Mouse (Mus musculus): ENCODE data around the gene Nck2. TPM values are rescaled to one million over a fixed set of nuclear protein-coding genes. Genes with fewer than 3 reads are reported as not detected.
"Not testable (repeated sequence)": the region's sequence is repeated elsewhere in the genome, so short reads cannot be mapped to it uniquely, and the experiment has no call there.

Gene Nck2
- polyA plus RNA-seq, 1 experiment from 2014 or later: 60.2 TPM

GRCm38 (mm10) chr1:43534060-43534760 lies 89.8 kb downstream of the Nck2 start:
- Histone ChIP-seq H3K4me2 (replicated peaks) (no peak overlapping the region), H3K9me3 (no peaks in the 10 kb centered on the region), H3K4me3 (no peak overlapping the region), H3K4me1 (peaks cover 37% of the 10 kb centered on the region), H3K27me3 (no peaks in the 10 kb centered on the region), H3K36me3 (no peaks in the 10 kb centered on the region), H3K9ac (replicated peaks) (no peak overlapping the region), H3K27ac (replicated peaks) (peak overlapping the region; percentile 64; the same call in 1 of the 2 replicates)
- WGBS: 73% methylated on average over 5 of the region's 5 CpGs
- ATAC-seq (replicated peaks): no peak

GRCm38 (mm10) chr1:43535519-43536000 lies 91.2 kb downstream of the Nck2 start:
- Histone ChIP-seq H3K4me3 (no peak overlapping the region), H3K4me1 (peaks cover 41% of the 10 kb centered on the region), H3K4me2 (replicated peaks) (no peak overlapping the region), H3K27ac (replicated peaks) (peak overlapping the region; percentile 64), H3K36me3 (no peaks in the 10 kb centered on the region), H3K27me3 (no peaks in the 10 kb centered on the region), H3K9me3 (no peaks in the 10 kb centered on the region), H3K9ac (replicated peaks) (no peak overlapping the region)
- 78% methylated on average over 6 of the region's 6 CpGs for WGBS
- peak; percentile 62 for ATAC-seq (replicated peaks)

- peak overlapping the region; percentile 64 for H3K27ac ChIP-seq (replicated peaks)
These were observed 91.9 kb downstream of the Nck2 start for GRCm38 (mm10) chr1:43536266-43536665.

GRCm38 (mm10) chr1:43537021-43537420 lies 92.6 kb downstream of the Nck2 start:
- Histone ChIP-seq H3K9ac (replicated peaks) (no peak overlapping the region), H3K4me1 (peaks cover 28% of the 10 kb centered on the region), H3K9me3 (no peaks in the 10 kb centered on the region), H3K36me3 (no peaks in the 10 kb centered on the region), H3K4me2 (replicated peaks) (no peak overlapping the region), H3K27ac (replicated peaks) (no peak overlapping the region), H3K27me3 (no peaks in the 10 kb centered on the region), H3K4me3 (no peak overlapping the region)
- no peak for ATAC-seq (replicated peaks)
- 93% methylated on average over 3 of the region's 3 CpGs for WGBS

More at GRCm38 (mm10) chr1:43536266-43536665, 91.9 kb downstream of the Nck2 start:
- no peak for ATAC-seq (replicated peaks)
- 93% methylated on average over 2 of the region's 2 CpGs for WGBS
- Histone ChIP-seq H3K4me1 (peaks cover 34% of the 10 kb centered on the region), H3K9me3 (no peaks in the 10 kb centered on the region), H3K4me3 (no peak overlapping the region), H3K4me2 (replicated peaks) (no peak overlapping the region), H3K27me3 (no peaks in the 10 kb centered on the region), H3K36me3 (no peaks in the 10 kb centered on the region), H3K9ac (replicated peaks) (no peak overlapping the region)

GRCm38 (mm10) chr1:43537496-43537895 lies 93.1 kb downstream of the Nck2 start:
- no peak for ATAC-seq (replicated peaks)
- Histone ChIP-seq H3K27me3 (no peaks in the 10 kb centered on the region), H3K4me3 (no peak overlapping the region), H3K9me3 (no peaks in the 10 kb centered on the region), H3K27ac (replicated peaks) (no peak overlapping the region), H3K9ac (replicated peaks) (no peak overlapping the region), H3K4me1 (peaks cover 26% of the 10 kb centered on the region), H3K36me3 (no peaks in the 10 kb centered on the region), H3K4me2 (replicated peaks) (no peak overlapping the region)

GRCm38 (mm10) chr1:43538716-43539115 lies 94.3 kb downstream of the Nck2 start:
- peaks cover 28% of the 10 kb centered on the region for H3K4me1 ChIP-seq
- H3K27me3 ChIP-seq: no peaks in the 10 kb centered on the region
- no peak overlapping the region for H3K4me2 ChIP-seq (replicated peaks)
- H3K9me3 ChIP-seq: no peaks in the 10 kb centered on the region
- 75% methylated on average over 2 of the region's 2 CpGs for WGBS
- no peak overlapping the region for H3K9ac ChIP-seq (replicated peaks)
- ATAC-seq (replicated peaks): peak; percentile 47; the same call in 1 of the 2 replicates
- peak overlapping the region; percentile 12; the same call in 1 of the 2 replicates for H3K27ac ChIP-seq (replicated peaks)
- H3K36me3 ChIP-seq: no peaks in the 10 kb centered on the region
- H3K4me3 ChIP-seq: no peak overlapping the region

- no peak for ATAC-seq (replicated peaks)
- Histone ChIP-seq H3K36me3 (no peaks in the 10 kb centered on the region), H3K4me2 (replicated peaks) (no peak overlapping the region), H3K27me3 (no peaks in the 10 kb centered on the region), H3K9ac (replicated peaks) (no peak overlapping the region), H3K4me1 (peaks cover 29% of the 10 kb centered on the region), H3K27ac (replicated peaks) (peak overlapping the region; percentile 55; the same call in 1 of the 2 replicates), H3K9me3 (no peaks in the 10 kb centered on the region), H3K4me3 (no peak overlapping the region)
- WGBS: 75% methylated on average over 4 of the region's 4 CpGs
These were observed 95.5 kb downstream of the Nck2 start for GRCm38 (mm10) chr1:43539689-43540380.

GRCm38 (mm10) chr1:43542339-43542738 lies 98.0 kb downstream of the Nck2 start:
- no peak for ATAC-seq (replicated peaks)

GRCm38 (mm10) chr1:43547644-43548043 lies 103.3 kb downstream of the Nck2 start:
- Histone ChIP-seq H3K9ac (replicated peaks) (no peak overlapping the region), H3K27ac (replicated peaks) (no peak overlapping the region), H3K27me3 (no peaks in the 10 kb centered on the region), H3K4me3 (no peak overlapping the region), H3K36me3 (no peaks in the 10 kb centered on the region), H3K9me3 (no peaks in the 10 kb centered on the region), H3K4me1 (peaks cover 19% of the 10 kb centered on the region; the same call in 1 of the 2 replicates), H3K4me2 (replicated peaks) (no peak overlapping the region)
- ATAC-seq (replicated peaks): no peak
- WGBS: 90% methylated on average over 2 of the region's 2 CpGs

More at GRCm38 (mm10) chr1:43542339-43542738, 98.0 kb downstream of the Nck2 start:
- H3K4me3 ChIP-seq: no peak overlapping the region
- H3K4me2 ChIP-seq (replicated peaks): no peak overlapping the region
- WGBS: 52% methylated on average over 4 of the region's 4 CpGs
- no peak overlapping the region for H3K27ac ChIP-seq (replicated peaks)
- peaks cover 30% of the 10 kb centered on the region for H3K4me1 ChIP-seq
- no peaks in the 10 kb centered on the region for H3K27me3 ChIP-seq
- H3K36me3 ChIP-seq: no peaks in the 10 kb centered on the region
- H3K9me3 ChIP-seq: no peaks in the 10 kb centered on the region
- H3K9ac ChIP-seq (replicated peaks): no peak overlapping the region

GRCm38 (mm10) chr1:43548749-43549148 lies 104.4 kb downstream of the Nck2 start:
- peaks cover 22% of the 10 kb centered on the region; the same call in 1 of the 2 replicates for H3K4me1 ChIP-seq
- H3K27ac ChIP-seq (replicated peaks): no peak overlapping the region
- H3K9ac ChIP-seq (replicated peaks): no peak overlapping the region
- H3K9me3 ChIP-seq: no peaks in the 10 kb centered on the region
- 87% methylated on average over 5 of the region's 5 CpGs for WGBS
- no peak overlapping the region for H3K4me3 ChIP-seq
- no peak for ATAC-seq (replicated peaks)
- peaks cover 2% of the 10 kb centered on the region; the same call in 1 of the 2 replicates for H3K36me3 ChIP-seq
- no peaks in the 10 kb centered on the region for H3K27me3 ChIP-seq
- H3K4me2 ChIP-seq (replicated peaks): no peak overlapping the region

- no peak overlapping the region for H3K9ac ChIP-seq (replicated peaks)
- no peaks in the 10 kb centered on the region for H3K27me3 ChIP-seq
- no peak overlapping the region for H3K27ac ChIP-seq (replicated peaks)
- WGBS: 81% methylated on average over 3 of the region's 3 CpGs
- H3K9me3 ChIP-seq: no peaks in the 10 kb centered on the region
- H3K4me3 ChIP-seq: no peak overlapping the region
- H3K4me2 ChIP-seq (replicated peaks): no peak overlapping the region
- no peak for ATAC-seq (replicated peaks)
- peaks cover 12% of the 10 kb centered on the region; the same call in 1 of the 2 replicates for H3K4me1 ChIP-seq
- peaks cover 14% of the 10 kb centered on the region for H3K36me3 ChIP-seq
These were observed 106.1 kb downstream of the Nck2 start for GRCm38 (mm10) chr1:43550525-43550924.

GRCm38 (mm10) chr1:43553989-43554679 lies 109.8 kb downstream of the Nck2 start:
- not testable (repeated sequence) for H3K9me3 ChIP-seq; H3K27me3 ChIP-seq; H3K27ac ChIP-seq (replicated peaks); H3K9ac ChIP-seq (replicated peaks); H3K4me1 ChIP-seq; H3K4me3 ChIP-seq; H3K4me2 ChIP-seq (replicated peaks)
- peak; percentile 43; the same call in 1 of the 2 replicates for ATAC-seq (replicated peaks)
- peaks cover 14% of the 10 kb centered on the region for H3K36me3 ChIP-seq
- WGBS: 96% methylated on average over 37 of the region's 37 CpGs
